Mouse (Mus musculus): Measurements from ENCODE around the gene Echs1.
"Not testable (repeated sequence)": the region's sequence is repeated elsewhere in the genome, so short reads cannot be mapped to it uniquely, and the experiment has no call there.

The Echs1 gene

GRCm38 (mm10) chr7:140116329-140117054 lies at the start of gene Echs1:
Echs1 (minus strand) TSS chr7:140116476.
- peak; percentile 91 for DNase-seq (ENCODE audit: low read depth, low spot score)

GRCm38 (mm10) chr7:140164664-140165063 lies 48.4 kb upstream of the Echs1 start, which contains the start of gene Olfr522:
Olfr522 (minus strand) TSS chr7:140164764.
- DNase-seq (ENCODE audit: low read depth, low spot score): no peak

GRCm38 (mm10) chr7:140160363-140160762 lies 44.1 kb upstream of the Echs1 start:
- DNase-seq (ENCODE audit: low read depth, low spot score): no peak

- DNase-seq (ENCODE audit: low read depth, low spot score): no peak
Measured at GRCm38 (mm10) chr7:140154218-140154927, 38.1 kb upstream of the Echs1 start, which contains the start of gene Sprn. Sprn (minus strand) TSS chr7:140154877.

- no peak for DNase-seq (ENCODE audit: low read depth, low spot score)
Measured at GRCm38 (mm10) chr7:140153829-140154217, 37.5 kb upstream of the Echs1 start.

GRCm38 (mm10) chr7:140153383-140153782 lies 37.1 kb upstream of the Echs1 start:
- no peak for DNase-seq (ENCODE audit: low read depth, low spot score)

- DNase-seq (ENCODE audit: low read depth, low spot score): no peak
Measured at GRCm38 (mm10) chr7:140144550-140144949, 28.3 kb upstream of the Echs1 start.

GRCm38 (mm10) chr7:140141350-140141749 lies 25.1 kb upstream of the Echs1 start:
- peak; percentile 41 for DNase-seq (ENCODE audit: low read depth, low spot score)

- no peak for DNase-seq (ENCODE audit: low read depth, low spot score)
Measured at GRCm38 (mm10) chr7:140138021-140138310, 21.7 kb upstream of the Echs1 start.

- peak; percentile 96 for DNase-seq (ENCODE audit: low read depth, low spot score)
Measured at GRCm38 (mm10) chr7:140137135-140138020, 21.1 kb upstream of the Echs1 start, which contains the start of gene Mtg1. Mtg1 (plus strand) TSS chr7:140137564.

GRCm38 (mm10) chr7:140135106-140135770 lies 19.0 kb upstream of the Echs1 start:
- DNase-seq (ENCODE audit: low read depth, low spot score): no peak

GRCm38 (mm10) chr7:140134033-140134432 lies 17.8 kb upstream of the Echs1 start:
- DNase-seq (ENCODE audit: low read depth, low spot score): not testable (repeated sequence)

GRCm38 (mm10) chr7:140132184-140132583 lies 15.9 kb upstream of the Echs1 start:
- DNase-seq (ENCODE audit: low read depth, low spot score): not testable (repeated sequence)

GRCm38 (mm10) chr7:140127911-140128310 lies 11.6 kb upstream of the Echs1 start:
- no peak for DNase-seq (ENCODE audit: low read depth, low spot score)

GRCm38 (mm10) chr7:140126934-140127333 lies 10.7 kb upstream of the Echs1 start:
- no peak for DNase-seq (ENCODE audit: low read depth, low spot score)

- no peak for DNase-seq (ENCODE audit: low read depth, low spot score)
Measured at GRCm38 (mm10) chr7:140126022-140126350, 9.7 kb upstream of the Echs1 start.

GRCm38 (mm10) chr7:140125278-140126021 lies 9.2 kb upstream of the Echs1 start:
- peak; percentile 87 for DNase-seq (ENCODE audit: low read depth, low spot score)

GRCm38 (mm10) chr7:140124382-140124781 lies 8.1 kb upstream of the Echs1 start:
- DNase-seq (ENCODE audit: low read depth, low spot score): no peak

- no peak for DNase-seq (ENCODE audit: low read depth, low spot score)
Measured at GRCm38 (mm10) chr7:140122765-140123164, 6.5 kb upstream of the Echs1 start.

GRCm38 (mm10) chr7:140121338-140121910 lies 5.1 kb upstream of the Echs1 start:
- DNase-seq (ENCODE audit: low read depth, low spot score): no peak

All from skeletal muscle tissue, adult 2 months (tissue).